Mouse (Mus musculus) heart, postnatal 25 days (tissue): ENCODE results near the gene Rbm8a. TPM values are rescaled to one million over a fixed set of nuclear protein-coding genes. Genes with fewer than 3 reads are reported as not detected.
"Not testable (repeated sequence)": the region's sequence is repeated elsewhere in the genome, so short reads cannot be mapped to it uniquely, and the experiment has no call there.

ENCODE experiments used
- DNase-seq: peaks from one replicate; pipeline ENCODE4 v3.0.0; 2022; ENCODE audit warnings: low spot score
- intact Hi-C: fragments of 180-260 bp; cut with DNase I; formaldehyde crosslinking; loops from one replicate; pipeline ENCODE4 v1.15.1; 2025
- total RNA-seq, 2 experiments: library from RNA; stranded (reverse); gene quantifications; 2 replicates each; pipeline ENCODE4 v1.2.3; 2021

The Rbm8a gene
- total RNA-seq, 2 experiments from 2014 or later = 27.9 to 34.1 TPM

DNA sequence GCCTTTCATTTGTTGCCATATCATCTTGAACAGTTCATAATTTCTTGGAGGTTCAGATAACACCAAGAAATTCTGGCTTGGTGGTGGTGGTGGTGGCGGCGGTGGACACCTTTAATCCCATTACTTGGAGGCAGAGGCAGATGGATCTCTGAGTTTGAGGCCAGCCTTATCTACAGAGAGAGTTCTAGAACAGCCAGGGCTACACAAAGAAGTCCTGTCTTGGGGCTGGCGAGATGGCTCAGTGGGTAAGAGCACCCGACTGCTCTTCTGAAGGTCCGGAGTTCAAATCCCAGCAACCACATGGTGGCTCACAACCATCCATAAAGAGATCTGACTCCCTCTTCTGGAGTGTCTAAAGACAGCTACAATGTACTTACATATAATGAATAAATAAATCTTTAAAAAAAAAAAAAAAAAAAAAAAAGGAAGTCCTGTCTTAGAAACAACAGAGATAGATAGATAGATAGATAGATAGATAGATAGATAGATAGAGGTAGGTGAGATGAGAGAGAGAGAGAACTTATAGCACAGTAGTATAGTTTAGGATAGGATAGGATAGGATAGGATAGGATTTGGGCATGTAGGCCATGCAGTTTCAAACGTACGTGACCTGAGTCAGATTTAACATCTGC lies 36.1 kb downstream of the Rbm8a start:
- intact Hi-C loops = loop anchor here (5.0 kb wide), 1 partner anchor 41 kb away; the partner anchor contains the start of gene Nudt17
- DNase-seq = not testable (repeated sequence)

- intact Hi-C loops = loop anchor here (5.0 kb wide), 1 partner anchor 40 kb away; the partner anchor contains the start of gene Nudt17
- DNase-seq = no peak
Measured at GRCm38 (mm10) chr3:96666916-96667315, 37.2 kb downstream of the Rbm8a start.

DNA sequence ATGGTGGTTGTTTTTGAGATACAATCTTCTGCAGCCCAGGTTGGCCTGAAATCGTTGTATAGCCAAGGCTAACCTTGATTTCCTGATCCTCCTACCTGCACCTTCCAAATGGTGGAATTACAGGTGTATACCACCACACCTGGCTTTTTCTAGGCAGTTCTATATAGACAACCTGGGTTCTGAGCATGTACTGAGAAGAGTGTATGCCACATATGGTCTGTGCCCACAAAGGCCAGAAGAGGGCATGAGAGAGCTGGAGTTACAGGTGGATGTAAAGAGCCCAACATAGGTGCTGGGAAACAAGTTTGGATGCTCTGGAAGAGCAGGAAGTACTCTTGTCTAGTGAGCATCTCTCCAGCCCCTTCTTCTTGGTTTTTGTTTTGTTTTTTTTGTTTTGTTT lies 37.6 kb downstream of the Rbm8a start:
- intact Hi-C loops = loop anchor here (5.0 kb wide), 1 partner anchor 40 kb away; the partner anchor contains the start of gene Nudt17
- DNase-seq = no peak

GRCm38 (mm10) chr3:96668424-96669067 lies 38.8 kb downstream of the Rbm8a start:
- intact Hi-C loops = loop anchor here (5.0 kb wide), 1 partner anchor 39 kb away; the partner anchor contains the start of gene Nudt17
- no peak for DNase-seq

DNA sequence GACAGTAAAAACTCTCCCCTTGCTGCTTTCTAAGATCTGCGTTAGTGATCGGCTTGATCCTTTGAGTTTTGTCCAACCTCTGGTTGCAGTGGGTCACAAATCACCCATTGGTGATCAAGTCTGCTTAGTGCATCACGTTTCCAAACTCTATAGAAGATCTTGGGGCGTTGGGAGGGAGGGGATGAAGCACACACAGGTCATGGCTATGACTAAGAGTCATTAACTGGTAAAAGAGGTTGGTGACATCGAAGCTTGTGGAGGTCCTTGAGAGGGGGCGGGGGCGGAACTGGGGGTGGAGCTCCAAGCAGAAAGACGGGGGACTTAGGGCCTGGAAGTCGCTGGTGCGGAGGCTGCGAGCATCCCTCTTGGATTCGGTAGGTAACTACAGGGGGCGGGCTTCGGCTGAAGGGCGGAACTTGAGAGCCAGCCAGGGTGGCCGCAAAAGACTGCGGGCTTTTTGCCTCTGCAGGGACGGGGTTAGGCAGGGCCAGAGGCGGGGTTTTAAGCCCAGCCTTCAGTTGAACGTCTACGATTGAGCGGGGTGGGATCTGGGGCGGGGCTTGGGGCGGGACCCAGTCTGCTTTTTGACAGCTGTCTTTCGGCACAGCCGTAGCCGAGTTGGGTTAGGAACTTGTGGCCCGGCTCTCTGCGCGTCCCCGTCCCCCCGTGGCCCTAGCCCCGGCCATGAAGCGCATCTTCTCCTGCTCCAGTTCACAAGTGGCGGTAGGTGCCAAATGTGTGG lies 40.2 kb downstream of the Rbm8a start, which contains the start of gene Ankrd35:
Gene Ankrd35 (plus strand): TSS at position 405 of the 742 bp plus-strand sequence.
- intact Hi-C loops = loop anchor here (2.0 to 5.0 kb wide), 2 partner anchors 23 to 37 kb away; partner anchors contain the start of gene Nudt17
- peak; percentile 69 for DNase-seq

GRCm38 (mm10) chr3:96671519-96671918 lies 41.8 kb downstream of the Rbm8a start:
- no peak for DNase-seq
- intact Hi-C loops = loop anchor here (2.0 kb wide), 1 partner anchor 21 kb away; no protein-coding TSS in a partner anchor

DNA sequence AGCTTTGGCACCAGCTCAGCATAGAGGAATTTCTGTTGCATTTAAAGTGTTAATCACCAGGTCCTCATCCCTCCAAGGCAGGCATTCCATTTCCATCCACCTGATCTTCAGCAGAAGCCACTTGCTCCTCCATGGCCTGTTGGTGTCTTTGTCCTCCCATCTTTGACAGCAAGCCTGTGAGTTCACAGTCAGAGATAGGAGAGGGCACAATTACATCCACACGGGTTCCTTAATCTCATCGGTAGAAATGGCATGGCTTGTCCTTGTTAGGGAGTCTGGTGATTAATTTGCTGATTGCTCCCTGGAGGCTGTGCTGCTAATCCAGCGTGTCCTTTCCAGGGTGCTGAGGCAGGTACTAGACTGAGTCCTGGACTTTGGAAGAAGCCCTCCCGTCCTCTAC lies 43.8 kb downstream of the Rbm8a start:
- intact Hi-C loops = no loop called here
- no peak for DNase-seq

DNA sequence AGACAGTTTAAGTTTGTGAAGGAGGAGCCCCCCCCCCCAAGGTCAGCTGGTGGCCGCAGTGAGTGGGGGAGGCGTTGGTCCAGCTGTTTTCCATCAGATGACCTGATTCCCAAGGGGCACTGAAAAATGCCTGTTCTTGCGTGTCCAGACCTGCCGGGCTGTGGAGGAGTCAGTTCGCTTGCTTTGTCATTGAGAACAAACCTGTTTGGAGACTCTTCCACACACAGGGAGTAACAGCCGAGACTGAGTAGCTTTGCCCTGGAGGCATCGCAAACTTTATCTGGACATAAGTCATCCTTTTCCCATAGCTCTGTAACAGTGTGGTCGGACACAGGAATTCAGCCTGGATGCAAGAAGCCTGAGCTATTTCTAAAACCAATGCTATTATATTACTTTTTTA lies 44.7 kb downstream of the Rbm8a start:
- no peak for DNase-seq
- intact Hi-C loops = no loop called here

- DNase-seq = no peak
- intact Hi-C loops = no loop called here
Measured at GRCm38 (mm10) chr3:96675171-96675570, 45.4 kb downstream of the Rbm8a start.

DNA sequence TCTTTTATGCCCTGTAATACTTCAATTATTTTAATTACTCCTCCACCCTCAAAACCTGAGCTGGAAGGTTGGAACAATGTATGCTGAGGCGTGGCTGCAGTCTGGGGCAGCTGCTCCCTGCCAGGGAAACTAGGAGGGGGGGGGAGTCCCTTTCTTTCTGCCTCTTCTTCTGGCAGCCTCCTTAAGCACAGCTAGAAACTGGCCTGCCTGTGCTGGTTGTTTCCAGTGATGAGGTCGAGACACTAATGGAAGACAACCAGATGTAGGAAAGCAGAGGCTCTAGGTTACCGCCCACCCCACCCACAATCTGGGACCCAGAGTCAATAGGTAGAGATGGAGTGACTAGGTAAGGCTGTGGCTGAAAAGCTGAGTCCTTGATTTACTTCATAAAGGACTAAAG lies 46.0 kb downstream of the Rbm8a start:
- no peak for DNase-seq
- intact Hi-C loops = no loop called here

DNA sequence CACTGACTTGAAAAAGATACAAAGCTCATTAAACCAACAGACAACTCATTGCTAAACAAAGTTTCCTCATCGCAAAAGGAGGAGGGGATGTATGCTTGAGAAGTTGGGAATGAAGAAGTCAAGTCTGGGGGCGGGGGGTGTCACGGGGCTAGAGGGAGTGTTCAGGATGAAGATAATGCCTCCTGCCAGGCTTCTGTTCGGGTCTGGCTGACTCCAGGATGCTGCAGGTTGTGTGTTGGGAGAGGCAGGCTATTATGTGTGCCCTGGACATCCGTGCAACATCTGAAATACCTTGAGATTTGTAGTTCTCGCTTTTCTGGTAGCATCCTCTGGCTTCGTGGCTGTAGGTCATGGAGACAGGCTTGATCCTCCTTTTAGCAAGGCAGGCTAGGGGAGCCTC lies 48.7 kb downstream of the Rbm8a start:
- no peak for DNase-seq
- intact Hi-C loops = no loop called here

GRCm38 (mm10) chr3:96679159-96679674 lies 49.5 kb downstream of the Rbm8a start:
- intact Hi-C loops = no loop called here
- DNase-seq = no peak

DNA sequence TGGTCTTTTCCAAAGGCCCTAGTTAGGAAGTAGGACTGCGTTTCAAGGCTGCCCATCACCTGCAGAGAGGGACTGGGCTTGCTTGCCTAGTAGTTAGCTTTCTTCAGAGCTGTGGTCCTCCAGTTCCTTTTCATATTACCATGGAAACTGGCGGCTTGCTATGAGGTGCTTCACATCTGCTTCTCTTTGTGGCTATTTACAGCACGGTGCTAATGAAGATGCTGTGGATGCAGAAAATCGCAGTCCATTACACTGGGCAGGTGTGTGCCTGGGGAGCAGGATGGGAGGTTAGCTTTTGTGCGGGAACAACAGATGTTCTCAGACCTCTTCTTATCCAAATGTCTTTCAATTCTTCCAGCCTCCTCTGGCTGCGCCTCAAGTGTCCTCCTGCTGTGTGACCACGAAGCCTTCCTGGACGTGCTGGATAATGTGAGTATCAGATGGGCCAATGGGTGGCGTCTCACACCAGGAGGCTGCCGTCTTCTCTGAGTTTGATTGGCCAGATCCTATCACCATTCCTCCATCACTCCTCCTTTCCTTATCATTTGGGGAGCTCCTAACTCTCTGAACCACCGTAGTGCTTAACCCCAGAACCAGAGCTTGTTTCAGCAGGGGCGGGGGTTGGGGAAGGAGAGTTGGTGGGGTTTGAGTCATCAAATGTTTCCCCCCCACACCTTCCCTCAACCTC lies 50.7 kb downstream of the Rbm8a start:
- DNase-seq = no peak
- intact Hi-C loops = no loop called here

Other genes with a start within 250 kb of the Rbm8a start
- not detected for gene BC107364, start 177.6 kb upstream of the Rbm8a start, total RNA-seq
- 100 to 1,000 TPM; 266 to 290 TPM for gene Hfe2, start 104.8 kb upstream of the Rbm8a start, total RNA-seq
- 100 to 1,000 TPM; 341 to 607 TPM for gene Txnip, start 72.0 kb upstream of the Rbm8a start, total RNA-seq
- 1 to 10 TPM; 1.1 to 2.1 TPM for gene Gm16253, start 52.9 kb upstream of the Rbm8a start, total RNA-seq
- gene Polr3gl, start 35.8 kb upstream of the Rbm8a start, total RNA-seq = 10 to 100 TPM; 25.2 to 25.9 TPM
- gene Ankrd34a, start 33.3 kb upstream of the Rbm8a start, total RNA-seq = 1 to 10 TPM; 1.9 to 2.4 TPM
- gene Lix1l, start 28.8 kb upstream of the Rbm8a start, total RNA-seq = 10 to 100 TPM; 25.4 to 27.2 TPM
- gene Pex11b, start 5.4 kb downstream of the Rbm8a start, total RNA-seq = 10 to 100 TPM; 30.2 to 32.6 TPM
- under 1 TPM; 0.14 to 0.16 TPM for gene Gm42957, start 5.5 kb downstream of the Rbm8a start, total RNA-seq
- 1 to 10 TPM in 1 of 2 experiments, under 1 TPM in 1; 0.84 to 1.0 TPM for gene Itga10, start 15.7 kb downstream of the Rbm8a start, total RNA-seq
- gene Ankrd35, start 40.2 kb downstream of the Rbm8a start, total RNA-seq = under 1 TPM; 0.60 to 0.95 TPM
- gene Pias3, start 66.5 kb downstream of the Rbm8a start, total RNA-seq = 10 to 100 TPM; 14.0 to 17.5 TPM
- gene Nudt17, start 78.6 kb downstream of the Rbm8a start, total RNA-seq = 1 to 10 TPM; 2.3 to 3.2 TPM
- gene Polr3c, start 97.7 kb downstream of the Rbm8a start, total RNA-seq = 10 to 100 TPM; 23.1 to 25.2 TPM
- 10 to 100 TPM; 22.8 to 23.3 TPM for gene Rnf115, start 97.7 kb downstream of the Rbm8a start, total RNA-seq
- not detected for gene Pdzk1, start 199.4 kb downstream of the Rbm8a start, total RNA-seq
- gene Cd160, start 199.4 kb downstream of the Rbm8a start, total RNA-seq = not detected